Mouse (Mus musculus) embryo, embryonic 9.5 days (tissue): ENCODE data around the gene B3gnt2.

ENCODE experiments used
- DNase-seq: peaks from one replicate; pipeline ENCODE4 v3.0.0-alpha.2; 2017; ENCODE audit errors: extremely low spot score

Gene B3gnt2

DNA sequence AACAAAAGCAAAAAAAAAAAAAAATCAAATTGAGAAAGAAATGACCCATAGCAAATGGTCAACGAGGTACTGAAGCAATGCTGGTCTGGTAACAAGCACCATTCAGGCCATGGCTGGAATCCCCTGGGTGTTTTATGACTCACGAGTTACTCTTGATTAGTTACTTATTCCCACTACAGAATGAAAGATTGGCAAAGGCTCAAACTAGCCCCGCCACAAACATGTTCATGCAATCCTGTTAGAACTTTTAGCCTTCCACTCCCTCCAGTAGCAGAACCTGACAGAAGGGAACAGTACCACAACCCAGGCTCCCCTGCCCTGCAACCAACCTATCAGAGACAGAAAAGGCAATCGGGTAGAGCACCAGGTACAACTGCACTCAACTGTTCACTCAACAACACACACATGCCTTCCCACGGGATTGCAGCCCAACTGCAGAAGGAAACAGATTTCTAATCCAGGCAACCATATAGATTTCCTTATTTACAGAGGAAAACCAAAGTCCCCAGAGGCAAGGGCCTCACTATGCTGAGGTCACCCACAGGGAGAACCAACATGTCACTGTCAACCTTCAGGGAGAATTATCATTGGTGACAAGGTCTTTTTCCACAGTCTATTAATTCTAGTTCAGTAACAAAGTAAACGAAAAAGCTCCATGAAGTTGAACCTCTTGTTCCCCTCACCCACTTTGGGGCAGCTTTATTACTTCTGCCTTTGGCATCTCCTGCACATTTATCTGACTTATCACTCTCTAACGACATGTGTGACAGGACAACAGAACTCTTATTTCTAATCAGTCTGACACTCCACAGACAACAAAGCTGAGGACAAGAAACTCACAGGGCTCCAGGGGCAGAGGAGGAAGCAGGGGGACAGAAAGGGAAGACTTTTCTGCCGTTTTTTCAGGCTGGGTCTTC is 12.8 kb downstream of the B3gnt2 start:
- no peak for DNase-seq

DNA sequence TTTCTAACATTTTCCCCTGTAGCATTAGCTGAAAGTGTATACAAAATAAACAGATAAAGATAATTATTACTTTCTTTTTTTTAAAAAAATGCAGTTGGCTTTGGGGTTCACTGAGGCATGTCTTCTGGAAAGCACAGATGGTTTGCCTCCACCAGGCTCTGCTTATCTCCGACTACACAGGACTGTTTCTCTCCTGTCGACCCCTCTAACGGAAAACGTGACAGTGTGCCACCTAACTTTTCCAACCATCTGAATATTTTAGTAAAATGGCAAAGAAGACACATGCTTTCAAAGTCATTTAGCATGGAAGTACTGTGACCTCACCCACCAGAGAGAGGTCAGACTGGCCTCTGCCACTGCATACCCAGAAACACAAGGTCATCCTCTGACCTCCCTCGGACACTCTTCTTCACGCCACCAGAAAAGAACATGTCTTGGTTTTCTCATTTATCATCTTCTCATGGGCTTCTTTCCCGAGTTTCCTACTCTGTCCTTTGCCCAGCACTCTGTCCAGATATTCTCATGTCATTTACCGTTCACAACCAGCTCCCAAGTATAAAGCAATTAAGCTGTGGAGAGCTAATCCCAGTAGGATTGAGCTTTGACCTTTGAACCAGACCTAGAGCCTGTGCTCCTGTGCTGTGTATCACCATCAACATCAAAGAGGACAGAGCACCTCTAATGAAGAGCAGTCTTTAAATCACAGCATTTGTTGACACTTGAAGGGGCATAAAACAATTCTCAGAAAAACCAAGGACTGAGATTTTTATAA is 13.6 kb downstream of the B3gnt2 start:
- no peak for DNase-seq

DNA sequence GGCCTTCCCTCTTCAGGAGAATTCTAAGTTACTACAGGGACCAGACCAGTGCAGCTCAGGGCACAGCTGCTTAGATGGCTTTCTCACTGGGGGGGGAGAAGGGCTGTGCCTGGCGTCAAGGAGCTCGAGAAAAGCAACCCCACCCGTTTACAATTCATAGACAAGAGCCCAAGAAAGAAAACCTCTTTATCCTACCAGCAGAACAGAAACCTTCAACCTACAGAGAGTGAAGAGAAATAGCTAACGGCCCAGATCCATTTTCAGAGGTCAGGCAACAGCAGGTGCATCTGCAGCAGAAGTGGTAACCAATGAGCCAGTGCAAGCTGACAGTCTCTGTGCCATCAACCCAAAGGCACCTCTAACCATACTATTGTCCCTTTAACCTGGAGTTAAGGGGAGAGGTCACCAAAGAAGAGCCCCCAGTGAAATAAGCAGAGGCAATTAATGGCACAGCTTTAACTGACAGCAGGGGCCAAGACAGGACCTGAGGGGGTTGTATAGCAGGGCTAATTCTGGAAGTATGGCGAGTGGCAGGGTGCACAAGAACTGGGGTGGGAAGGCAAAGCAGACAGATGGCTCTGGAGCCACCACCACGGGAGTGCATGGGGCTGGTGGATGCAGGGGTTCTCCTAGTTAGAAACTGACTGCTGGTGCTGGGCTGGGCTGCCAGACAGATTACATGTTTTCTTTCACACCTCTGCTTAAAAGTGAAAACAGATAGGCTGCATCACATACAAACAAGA is 14.5 kb downstream of the B3gnt2 start:
- DNase-seq, result no peak

DNA sequence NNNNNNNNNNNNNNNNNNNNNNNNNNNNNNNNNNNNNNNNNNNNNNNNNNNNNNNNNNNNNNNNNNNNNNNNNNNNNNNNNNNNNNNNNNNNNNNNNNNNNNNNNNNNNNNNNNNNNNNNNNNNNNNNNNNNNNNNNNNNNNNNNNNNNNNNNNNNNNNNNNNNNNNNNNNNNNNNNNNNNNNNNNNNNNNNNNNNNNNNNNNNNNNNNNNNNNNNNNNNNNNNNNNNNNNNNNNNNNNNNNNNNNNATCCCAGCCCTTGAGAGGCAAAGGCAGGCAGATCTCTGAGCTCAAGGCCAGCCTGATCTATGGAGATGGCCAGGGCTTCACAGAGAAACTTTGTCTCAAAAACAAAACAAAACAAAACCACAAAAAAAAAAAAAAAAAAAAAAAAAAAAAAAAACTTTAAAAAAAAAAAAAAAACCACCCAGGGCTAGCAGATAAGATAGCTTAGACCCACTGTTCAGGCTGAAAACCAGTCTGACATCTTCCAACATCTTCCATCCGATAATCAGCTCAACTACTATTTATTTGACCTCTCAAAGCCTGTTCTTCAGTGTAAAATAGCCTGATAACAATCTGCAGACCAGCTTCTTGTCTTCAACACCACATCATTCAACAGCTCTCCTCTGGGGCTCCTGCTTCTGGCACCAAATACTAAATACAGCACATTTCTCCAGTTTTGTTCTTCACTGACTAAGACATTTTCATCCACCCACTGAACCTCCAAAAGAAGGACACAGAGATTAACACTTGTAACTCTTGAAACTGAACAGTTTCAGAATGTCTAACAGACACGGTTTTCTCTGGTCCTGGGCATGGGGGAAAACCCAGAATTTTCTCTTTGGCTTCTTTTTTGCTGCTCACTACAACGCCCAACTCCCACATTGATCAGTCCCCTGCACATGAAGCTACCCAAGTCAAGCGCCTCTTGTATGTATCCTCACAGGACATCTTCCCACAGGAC is 15.7 kb downstream of the B3gnt2 start:
- no peak for DNase-seq

DNA sequence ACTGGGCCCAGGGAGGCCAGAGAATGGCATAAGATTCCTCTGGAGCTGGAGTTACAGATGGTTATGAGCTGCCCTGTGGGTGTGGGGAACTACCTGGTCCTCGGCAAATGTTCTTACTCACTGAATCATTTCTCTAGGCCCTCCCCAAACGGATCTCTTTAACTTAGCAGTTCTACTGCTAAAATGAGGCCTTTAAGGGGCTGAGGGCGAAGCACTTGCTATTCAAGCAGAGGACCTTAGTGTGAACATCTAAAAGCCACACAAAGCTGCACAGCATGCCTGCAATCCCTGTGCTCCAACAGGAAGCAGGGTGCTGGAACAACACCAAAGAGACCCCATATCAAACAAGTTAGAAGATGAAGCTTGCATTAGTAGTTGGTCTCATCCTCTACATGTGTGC is 21.3 kb downstream of the B3gnt2 start:
- no peak for DNase-seq

DNA sequence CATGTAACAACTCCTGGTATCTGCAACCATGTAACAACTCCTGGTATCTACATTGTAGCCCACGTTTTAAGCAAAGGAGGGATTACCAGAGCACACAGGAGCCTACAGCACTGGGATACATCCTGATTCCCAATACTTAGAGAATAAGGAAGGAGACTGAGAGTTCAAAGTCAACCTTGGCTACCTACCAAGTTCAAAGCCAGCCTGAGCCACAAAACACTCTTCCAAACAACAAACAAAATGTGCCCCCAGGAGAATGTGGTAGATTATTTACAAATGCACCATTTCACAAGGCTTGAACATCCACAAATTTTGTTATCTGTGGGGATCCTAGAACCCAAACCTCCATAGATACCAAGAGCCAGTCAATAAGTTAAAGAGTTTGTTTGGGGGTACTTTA is 22.4 kb downstream of the B3gnt2 start:
- no peak for DNase-seq

DNA sequence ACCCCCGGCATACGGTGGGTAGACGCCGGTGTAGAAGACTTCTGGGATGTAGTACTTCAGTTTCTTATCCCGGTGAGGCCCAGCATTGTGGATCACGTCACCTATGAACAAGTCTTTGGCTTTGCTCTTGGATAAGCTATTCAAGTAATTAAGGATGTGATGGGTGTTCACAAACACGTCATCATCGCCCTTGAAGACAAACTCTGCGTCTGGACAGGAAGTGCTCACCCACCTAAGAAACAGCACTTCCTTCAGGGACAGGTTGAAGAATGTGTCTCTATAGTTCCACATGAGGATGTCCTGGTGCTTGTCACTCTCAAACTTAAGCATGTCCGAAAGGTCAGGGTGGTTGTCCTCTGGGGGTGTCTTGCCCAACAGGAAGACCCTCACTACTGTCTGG is 24.5 kb downstream of the B3gnt2 start:
- DNase-seq, result no peak

DNA sequence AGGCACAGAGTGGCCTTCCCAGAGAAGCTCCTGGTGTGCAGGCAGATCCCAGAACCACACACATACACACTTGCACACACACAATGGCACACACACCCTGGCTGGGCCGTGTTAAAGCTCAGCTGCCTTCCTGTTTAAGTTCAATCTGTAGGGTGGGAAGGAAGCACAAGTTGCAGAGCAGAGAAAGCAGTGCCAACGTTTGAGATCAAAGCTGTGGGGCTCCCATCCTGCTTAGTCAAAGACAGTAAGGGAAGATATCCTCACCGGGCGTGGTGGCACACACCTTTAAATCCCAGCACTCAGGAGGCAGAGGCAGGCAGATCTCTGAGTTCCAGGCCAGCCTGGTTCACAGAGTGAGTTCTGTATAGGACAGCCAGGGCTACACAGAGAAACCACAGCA is 28.2 kb downstream of the B3gnt2 start:
- DNase-seq, result no peak

DNA sequence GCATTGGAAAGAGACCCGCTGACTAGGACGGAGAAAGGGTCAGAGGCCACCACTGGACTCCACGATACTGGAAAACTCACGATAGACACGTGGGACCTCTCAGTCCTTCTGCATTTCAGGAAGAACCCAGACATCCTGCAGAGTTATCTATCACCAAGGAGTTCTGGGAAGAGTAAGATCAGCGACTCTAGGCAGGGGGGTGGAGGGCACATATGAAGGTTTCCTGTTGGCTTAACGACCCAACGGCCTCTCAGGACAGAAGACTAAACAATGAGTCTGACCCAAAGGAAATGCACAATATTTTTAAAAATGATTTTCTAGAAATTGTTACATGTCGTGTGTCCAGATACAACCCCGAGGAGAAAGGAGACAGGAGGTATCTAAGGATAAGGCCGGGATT is 28.8 kb downstream of the B3gnt2 start:
- DNase-seq, result no peak

DNA sequence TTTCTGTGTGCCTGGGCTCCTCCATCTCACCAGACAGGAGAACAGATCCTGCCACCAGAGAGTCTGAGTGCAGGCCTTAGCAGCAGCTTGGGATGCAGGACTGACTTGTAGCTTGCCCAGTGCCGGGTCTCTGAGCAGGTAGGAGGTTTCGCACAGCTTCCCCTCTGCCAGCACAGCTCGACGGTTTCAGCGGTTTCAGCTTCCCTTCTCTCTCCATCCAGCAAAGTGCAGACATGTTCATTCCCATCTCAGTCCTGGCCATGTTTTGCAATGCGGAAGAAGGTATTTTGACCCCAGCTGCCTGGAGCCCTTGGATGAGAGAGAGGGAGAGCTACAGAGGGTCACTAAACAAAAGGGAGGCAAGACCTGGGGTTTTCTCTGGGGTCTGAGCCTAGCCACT is 30.1 kb downstream of the B3gnt2 start:
- no peak for DNase-seq

DNA sequence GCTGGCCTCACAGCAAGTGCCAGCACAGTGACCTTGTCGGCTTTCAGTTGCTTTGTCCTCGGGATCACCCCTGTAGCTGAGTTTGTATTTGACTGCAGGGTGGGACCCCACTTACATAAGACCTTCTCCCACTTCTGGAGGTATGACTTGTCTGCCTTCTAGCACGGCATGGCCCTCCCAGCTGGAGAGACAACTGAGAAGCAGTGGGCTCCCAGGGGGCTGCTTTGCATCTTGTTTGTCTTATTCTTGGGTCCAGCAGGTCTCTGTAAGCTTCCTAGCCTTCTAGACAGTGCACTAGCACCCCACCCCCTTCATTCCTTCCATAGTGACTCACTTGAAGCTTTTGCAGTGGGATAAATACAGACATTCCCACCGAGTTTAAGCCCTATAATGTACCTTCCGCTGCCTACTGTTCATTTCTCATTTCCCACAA is 30.6 kb downstream of the B3gnt2 start:
- DNase-seq, result no peak

DNA sequence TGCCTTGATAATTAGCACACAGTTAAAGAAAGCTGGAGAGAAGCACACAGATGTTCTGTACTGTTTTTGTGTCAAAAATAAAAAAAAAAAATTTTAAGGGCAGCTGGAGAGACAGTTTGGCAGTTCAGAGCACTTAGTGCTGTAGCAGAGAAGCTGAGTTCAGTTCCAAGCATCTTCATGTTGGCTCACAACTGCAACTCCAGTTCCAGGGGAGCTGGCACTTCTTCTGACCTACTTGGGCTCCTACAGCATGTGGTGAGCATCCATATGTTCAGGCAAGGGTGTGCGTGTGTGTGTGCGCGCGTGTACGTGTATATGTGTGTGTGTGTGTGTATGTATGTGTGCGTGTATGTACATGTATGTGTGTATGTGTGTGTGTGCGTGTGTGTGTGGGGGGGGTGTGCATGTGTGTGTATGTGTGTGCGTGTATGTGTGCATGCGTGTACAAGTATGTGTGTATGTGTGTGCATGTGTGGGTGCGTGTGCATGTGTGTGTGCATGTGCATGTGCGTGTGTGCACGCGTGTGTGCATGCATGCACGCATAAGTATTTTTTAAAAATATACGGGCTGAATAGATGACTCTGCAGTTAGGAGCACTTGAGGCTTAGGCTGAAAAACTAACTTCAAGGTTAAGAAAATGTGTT is 31.7 kb downstream of the B3gnt2 start:
- DNase-seq, result no peak

DNA sequence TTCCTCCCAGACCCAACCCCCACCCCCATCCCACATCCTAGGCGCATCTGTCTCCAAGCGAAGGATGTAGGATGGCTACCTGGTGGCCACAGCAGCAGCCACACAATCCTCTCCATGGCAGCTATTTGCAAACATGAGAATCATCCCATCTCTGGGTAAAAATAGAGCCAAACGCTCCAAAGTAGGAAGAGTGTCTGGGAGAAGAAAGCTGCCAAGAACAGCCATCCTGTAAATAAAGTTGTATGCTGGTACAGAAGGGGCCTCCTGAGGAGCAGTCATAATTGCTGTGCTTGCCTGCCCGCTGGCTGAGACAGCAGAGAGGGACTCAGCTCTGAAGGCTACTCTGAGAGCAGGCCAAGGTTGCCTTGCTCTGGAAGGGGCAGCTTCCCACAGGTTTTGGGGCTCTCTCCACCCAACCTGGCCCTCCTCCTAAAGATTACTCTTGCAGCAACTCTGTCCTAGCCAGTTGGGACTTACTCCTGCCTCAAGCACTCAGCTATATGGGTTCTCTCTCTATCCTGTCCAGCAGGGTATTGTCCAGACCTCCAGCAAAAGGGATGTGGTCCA is 33.2 kb downstream of the B3gnt2 start:
- DNase-seq, result no peak

DNA sequence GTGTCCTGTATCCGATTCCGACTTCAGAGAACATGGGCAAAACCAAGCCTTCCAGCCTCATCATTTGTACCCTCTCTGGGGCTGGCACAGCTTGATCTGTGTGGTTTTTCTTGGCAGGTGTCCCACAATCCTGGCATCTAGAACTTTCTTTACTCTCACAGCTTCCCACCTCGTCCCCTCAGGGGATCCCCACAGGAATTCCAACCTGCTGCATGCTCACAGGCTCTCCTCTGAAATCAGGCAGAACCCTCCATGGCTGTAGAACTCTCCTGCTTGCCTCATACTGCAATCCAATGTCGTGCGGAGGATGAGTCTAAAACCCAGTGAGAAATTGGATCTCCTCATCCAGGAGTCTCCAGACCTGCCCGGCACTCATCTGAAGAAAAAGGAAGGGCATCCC is 34.1 kb downstream of the B3gnt2 start:
- DNase-seq, result no peak

DNA sequence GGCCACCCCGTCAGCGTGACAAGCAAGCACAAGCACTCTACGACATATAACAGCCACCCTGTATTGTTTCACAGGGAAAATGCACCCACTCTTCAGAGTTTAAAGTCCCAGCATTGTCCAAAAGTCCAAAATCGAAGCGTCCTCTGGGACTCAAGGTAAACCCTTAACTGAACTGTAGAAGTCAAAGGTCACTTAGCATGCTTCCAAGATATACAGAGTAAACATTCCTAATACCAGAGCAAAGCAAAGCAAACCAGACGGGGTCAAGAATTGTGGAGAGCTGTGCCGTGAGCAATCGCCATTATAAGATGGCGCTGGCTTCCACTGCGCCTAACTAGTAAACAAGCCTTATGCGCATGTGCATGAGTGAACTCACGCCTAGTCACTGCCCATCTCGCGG is 34.7 kb downstream of the B3gnt2 start:
- DNase-seq, result no peak

DNA sequence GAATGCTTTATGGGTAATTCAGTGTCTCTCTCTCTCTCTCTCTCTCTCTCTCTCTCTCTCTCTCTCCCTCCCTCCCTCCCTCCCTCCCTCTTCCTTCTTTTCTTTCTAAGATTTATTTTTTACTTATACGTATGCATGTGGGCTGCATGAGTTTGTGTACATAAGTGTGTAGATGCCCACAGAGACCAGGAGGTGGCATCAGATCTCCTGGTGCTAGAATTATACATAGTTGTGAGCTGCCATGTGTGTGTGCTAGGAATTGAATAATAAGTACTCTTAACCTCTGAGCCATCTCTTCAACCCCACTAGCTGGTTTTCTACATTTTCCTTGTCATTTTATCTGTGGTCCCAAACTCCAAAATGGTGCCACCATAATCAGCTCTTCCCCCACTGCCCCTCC is 35.2 kb downstream of the B3gnt2 start:
- DNase-seq, result no peak

DNA sequence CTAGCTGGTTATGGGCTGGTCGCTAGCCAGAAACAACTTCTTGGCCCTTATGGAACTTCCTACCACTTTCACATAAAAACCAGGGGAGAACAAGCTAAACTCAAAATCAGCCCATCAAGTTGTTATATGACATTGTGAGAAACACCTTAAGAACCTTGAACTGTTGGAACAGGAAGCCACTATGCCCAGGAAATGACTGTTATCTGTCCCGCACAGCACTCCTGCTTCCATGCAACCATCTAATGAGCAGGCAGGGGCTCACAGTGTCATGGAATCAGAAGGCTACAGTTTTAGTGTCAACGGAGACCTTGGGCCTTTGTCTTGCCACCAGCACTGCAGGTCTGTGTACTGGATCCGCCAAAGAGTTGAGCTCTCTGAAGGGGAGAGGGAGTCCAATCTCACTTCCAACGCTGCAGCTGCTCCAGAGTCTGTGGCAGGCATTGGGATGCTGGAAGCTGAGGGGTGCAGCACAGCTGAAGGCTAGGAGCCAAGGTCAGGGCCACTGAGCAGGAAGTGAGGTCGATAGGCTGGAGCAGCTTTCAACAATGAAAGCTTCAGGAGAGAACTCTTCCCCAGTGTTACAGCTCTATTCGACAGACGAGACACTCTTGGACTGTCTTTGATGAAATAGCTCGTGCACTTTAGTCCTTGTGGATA is 36.6 kb downstream of the B3gnt2 start:
- DNase-seq, result no peak

DNA sequence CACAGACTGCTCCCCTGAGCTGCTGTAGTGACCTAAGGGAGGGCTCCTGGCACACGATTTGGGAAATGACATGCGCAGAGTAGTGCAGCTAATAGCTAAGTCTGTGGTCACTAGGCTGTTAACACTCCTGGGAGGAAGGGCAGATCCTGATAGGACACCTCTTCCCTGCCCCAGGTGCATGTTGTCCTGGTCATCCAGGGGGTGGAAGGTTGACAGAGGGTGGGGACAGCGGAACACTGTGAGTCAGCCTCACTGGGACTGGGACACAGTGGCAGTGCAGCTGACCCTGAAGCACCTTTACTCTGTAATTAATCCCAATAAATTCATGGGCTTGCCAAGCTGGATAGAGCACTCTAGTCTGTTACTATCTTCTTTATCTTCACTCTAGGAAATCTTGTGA is 39.5 kb downstream of the B3gnt2 start:
- no peak for DNase-seq

DNA sequence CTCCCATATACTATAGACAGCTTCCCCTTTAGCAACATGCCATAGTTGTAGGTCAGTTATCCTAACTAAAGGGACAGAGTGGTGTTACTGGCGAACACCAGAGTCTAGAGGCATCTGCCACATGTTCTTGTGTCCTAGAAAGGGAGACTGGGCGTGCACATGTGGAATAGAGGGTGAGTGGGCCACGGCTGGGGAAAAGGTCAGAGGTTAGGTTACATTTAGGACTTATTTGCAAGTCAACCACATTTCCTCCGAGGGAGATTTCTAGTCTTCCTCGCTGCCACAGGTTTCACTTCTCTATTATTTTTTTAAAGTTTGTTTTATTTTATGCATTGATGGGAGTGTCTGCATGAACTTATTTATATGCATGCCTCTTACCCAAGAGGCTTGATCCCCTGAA is 42.4 kb downstream of the B3gnt2 start:
- DNase-seq, result no peak

DNA sequence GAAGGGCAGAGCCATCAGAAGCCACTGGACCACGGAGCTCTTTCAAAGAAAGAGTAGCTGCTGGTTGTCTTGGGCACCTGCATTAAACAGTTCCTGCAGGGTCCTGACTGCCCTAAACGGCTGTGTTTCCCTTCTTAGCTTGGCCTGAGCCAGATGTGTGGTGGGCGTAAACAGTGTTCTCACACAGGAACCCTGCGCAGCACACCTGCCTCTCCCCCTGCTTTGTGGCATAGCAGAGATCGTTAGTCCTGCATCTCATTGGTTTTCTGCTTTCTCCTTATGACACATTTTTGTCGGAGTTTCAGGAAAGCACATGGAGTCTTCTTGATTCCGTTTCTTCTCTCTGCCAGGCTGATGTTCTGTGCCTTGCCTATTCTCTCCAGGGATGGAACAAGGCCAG is 44.9 kb downstream of the B3gnt2 start:
- no peak for DNase-seq
